Mouse (Mus musculus): ENCODE results near the gene Mroh8. TPM values are rescaled to one million over a fixed set of nuclear protein-coding genes. Genes with fewer than 3 reads are reported as not detected.

Mroh8 gene
- 0.50 and 0.74 TPM in 2 replicates for polyA plus RNA-seq (2015; fragmentation: Nextera tagmentation; extraction: Ambion mirVana)

DNA sequence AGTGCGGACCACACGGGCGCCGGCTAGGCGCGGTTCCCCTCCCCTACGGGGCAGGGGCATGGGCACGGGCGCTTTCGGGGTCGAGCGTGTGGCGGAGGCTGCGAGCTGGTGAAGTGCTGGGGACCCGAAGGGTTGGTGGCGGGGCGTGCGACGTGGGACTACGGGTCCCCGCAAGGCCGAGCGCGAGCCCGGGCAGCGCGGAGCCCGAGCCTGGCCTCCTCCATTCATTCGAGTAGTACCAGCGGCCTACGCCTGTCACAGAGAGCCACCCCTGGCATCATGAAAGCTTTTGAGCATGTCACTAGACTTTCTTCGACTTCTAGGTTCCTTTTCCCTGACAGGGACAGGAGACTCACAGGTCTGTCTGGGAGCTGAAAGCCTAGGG is at the start of gene Mroh8:
TSS of gene Mroh8 (minus strand) at position 134 of the 385 bp plus-strand sequence.
- Histone ChIP-seq H3K4me2 (peak within 1 kb of the TSS; percentile 57), H3K27me3 (replicated peaks) (no peaks in the 10 kb centered on the region), H3K36me3 (replicated peaks) (0 out of 2 replicates have a peak, but pooled peaks cover 5% of the 10 kb centered on the region), H3K4me3 (peak within 1 kb of the TSS; percentile 73), H3K9ac (peak within 1 kb of the TSS; percentile 78), H3K27ac (peak within 1 kb of the TSS; percentile 95), H3K4me1 (peaks cover 23% of the 10 kb centered on the region), H3K9me3 (no peaks in the 10 kb centered on the region)
- ATAC-seq (replicated peaks) = peak; percentile 71
- under 1% methylated on average over 32 of the region's 32 CpGs for WGBS

DNA sequence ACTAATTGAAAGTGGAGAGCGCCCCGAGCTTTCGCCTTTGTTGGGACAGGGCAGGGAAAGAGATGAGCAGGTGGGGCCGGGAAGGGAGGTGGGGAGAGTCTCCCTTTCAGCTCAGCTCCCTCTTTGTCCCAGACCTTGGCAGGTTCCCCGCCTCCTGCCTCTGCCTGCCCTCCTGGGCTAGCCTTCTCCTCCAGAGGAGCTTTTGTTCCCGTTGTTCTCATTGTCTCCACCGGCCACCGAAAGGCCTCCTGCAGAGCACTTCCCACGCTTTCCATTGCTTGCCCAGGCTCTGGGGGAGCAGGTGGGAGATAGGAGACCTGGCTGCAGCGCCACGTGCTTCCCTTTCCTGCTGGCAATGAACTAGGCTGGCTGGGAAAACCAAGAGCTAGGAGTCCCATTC is 49.2 kb upstream of the Mroh8 start:
- H3K36me3 ChIP-seq (replicated peaks) = peaks cover 17% of the 10 kb centered on the region
- no peaks in the 10 kb centered on the region for H3K27me3 ChIP-seq (replicated peaks)
- peaks cover 22% of the 10 kb centered on the region for H3K4me1 ChIP-seq
- H3K27ac ChIP-seq = peak overlapping the region; percentile 58
- WGBS = 4% methylated on average over 11 of the region's 11 CpGs
- H3K9ac ChIP-seq = no peak overlapping the region
- H3K4me2 ChIP-seq = no peak overlapping the region
- ATAC-seq (replicated peaks) = peak; percentile 83
- H3K4me3 ChIP-seq = no peak overlapping the region
- no peaks in the 10 kb centered on the region for H3K9me3 ChIP-seq

DNA sequence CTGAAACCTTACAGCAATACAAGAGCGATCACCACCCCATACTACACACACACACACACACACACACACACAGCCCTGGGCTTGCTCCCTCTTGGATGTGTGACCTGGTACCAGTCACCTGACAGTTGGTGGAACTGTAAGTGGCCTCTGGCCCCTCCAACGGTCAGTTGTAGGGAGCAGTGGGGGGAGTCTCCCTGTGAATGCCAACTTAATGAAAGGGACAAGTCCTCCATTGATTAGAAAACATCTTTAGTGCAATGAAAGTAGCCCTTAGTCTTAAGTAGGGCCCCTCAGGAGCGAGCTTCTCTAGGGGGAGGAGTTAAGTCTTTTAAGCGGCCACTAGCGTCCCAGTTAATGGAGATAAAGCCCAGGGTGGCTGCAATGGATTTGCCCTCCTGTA is 48.8 kb upstream of the Mroh8 start:
- 14% methylated on average over 5 of the region's 5 CpGs for WGBS

DNA sequence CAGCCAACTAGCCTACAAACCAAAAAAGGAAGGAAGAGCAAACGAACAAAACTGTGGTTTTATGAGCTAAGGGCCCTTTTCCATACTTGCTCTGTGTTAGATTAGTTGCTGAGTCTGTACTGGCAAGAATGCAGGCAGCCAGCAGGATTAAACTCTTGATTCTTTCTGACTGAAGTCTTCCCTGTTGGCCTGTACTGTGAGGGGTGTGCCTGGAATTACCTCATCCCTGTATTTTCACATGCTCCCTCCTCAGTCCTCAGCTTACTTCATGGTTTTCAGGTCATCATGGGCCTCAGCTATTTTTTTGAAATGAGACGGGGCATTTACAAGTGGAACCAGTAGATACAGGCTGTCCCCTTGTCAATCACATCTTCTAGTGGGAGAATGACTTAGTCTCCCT is 45.9 kb upstream of the Mroh8 start:
- Histone ChIP-seq H3K9me3 (no peaks in the 10 kb centered on the region), H3K4me1 (peaks cover 35% of the 10 kb centered on the region), H3K9ac (no peak overlapping the region), H3K36me3 (replicated peaks) (peaks cover 44% of the 10 kb centered on the region), H3K4me3 (no peak overlapping the region), H3K27me3 (replicated peaks) (no peaks in the 10 kb centered on the region), H3K27ac (no peak overlapping the region), H3K4me2 (no peak overlapping the region)
- WGBS = 80% methylated on average over 2 of the region's 2 CpGs
- no peak for ATAC-seq (replicated peaks)

More for the DNA sequence above, 48.8 kb upstream of the Mroh8 start:
- Histone ChIP-seq H3K27me3 (replicated peaks) (no peaks in the 10 kb centered on the region), H3K27ac (peak overlapping the region; percentile 58), H3K9ac (no peak overlapping the region), H3K9me3 (no peaks in the 10 kb centered on the region), H3K4me3 (no peak overlapping the region), H3K4me2 (no peak overlapping the region), H3K4me1 (peaks cover 22% of the 10 kb centered on the region), H3K36me3 (replicated peaks) (peaks cover 22% of the 10 kb centered on the region)
- ATAC-seq (replicated peaks) = peak; percentile 51

DNA sequence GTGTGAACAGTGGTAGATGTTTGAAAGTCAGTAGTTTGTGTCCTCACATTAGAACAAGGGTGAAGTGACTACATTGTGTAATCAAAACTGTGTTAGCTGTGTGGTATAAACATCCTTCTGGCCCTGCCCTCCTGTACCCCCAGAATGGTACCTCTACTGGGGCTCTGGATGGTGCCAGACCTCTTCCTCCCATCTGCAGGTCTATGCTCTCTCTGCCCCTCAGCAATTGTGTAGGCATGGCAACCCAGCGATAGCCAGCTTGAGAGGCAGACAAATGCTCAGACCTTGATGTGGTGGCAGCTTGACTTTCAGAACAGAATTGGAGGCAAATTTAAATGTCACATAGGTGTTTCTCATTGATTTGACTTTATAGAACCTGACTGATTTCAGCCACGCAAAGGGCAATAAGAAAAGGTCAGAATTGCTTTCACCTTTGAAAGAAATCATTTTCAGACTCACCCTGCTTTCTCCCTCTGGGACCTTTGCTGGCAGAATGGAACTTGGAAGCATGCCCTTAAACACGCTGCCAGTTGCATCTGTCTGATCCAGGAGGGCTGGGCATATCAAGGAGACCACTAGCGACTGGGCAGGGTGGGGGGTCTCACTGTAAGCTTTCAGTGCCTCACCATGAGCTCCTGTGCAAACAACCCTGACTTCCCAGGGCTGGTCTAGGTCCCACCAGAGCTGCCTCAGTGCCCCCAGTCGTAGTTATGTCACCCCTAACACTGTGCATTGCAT is 42.8 kb upstream of the Mroh8 start:
- Histone ChIP-seq H3K4me1 (peaks cover 17% of the 10 kb centered on the region; the same call in 1 of the 2 replicates), H3K4me3 (no peak overlapping the region), H3K9me3 (no peaks in the 10 kb centered on the region), H3K27ac (peak overlapping the region; percentile 63), H3K4me2 (no peak overlapping the region), H3K36me3 (replicated peaks) (peaks cover 53% of the 10 kb centered on the region), H3K27me3 (replicated peaks) (no peaks in the 10 kb centered on the region), H3K9ac (no peak overlapping the region)
- 65% methylated on average over 5 of the region's 5 CpGs for WGBS
- ATAC-seq (replicated peaks) = no peak

DNA sequence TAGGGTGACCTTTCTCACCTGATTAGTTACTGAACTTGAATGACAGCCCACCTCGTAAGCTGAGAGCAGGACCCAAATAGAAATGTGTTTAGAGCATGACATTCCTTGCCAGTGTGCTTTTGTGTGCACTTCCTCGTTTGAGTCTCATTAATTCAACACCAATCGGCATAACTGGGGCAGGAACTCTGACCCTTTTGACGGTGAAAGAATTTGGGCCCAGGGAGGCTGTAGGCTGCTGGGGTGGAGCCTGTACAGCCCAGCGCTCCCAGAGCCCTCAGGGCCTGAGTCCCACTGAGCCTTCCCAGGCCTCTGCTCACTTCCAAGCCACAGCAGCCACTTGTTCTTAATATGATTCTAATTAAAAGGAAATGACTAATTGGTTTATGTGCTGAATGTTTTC is 41.5 kb upstream of the Mroh8 start:
- Histone ChIP-seq H3K27ac (peak overlapping the region; percentile 45), H3K36me3 (replicated peaks) (peaks cover 45% of the 10 kb centered on the region), H3K4me2 (no peak overlapping the region), H3K4me3 (no peak overlapping the region), H3K27me3 (replicated peaks) (no peaks in the 10 kb centered on the region), H3K9me3 (no peaks in the 10 kb centered on the region), H3K4me1 (peaks cover 24% of the 10 kb centered on the region; the same call in 1 of the 2 replicates), H3K9ac (no peak overlapping the region)
- 31% methylated on average over 5 of the region's 5 CpGs for WGBS
- ATAC-seq (replicated peaks) = no peak

DNA sequence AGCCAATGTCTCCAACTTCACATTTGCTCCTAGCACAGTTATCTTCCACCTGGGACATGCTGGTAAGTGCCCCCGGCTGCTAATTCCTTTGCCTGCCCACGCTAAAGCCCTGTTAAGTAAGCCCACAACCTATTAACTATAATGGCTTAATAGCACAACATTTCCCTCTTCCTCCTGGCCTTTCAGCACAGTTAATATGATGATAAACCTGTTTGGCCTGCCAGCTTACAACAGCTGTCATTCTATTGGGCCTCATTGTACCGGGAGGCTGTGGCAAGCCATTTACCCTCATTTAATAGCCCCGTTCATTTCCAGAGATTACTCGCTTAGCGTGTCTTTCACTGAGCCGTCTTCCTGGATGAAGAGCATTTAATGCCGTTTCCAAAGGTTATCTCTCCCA is 40.8 kb upstream of the Mroh8 start:
- H3K27ac ChIP-seq = peak overlapping the region; percentile 45; the same call in 1 of the 2 replicates
- no peak overlapping the region for H3K4me3 ChIP-seq
- peaks cover 41% of the 10 kb centered on the region for H3K36me3 ChIP-seq (replicated peaks)
- 68% methylated on average over 8 of the region's 8 CpGs for WGBS
- H3K4me2 ChIP-seq = no peak overlapping the region
- H3K4me1 ChIP-seq = peaks cover 24% of the 10 kb centered on the region; the same call in 1 of the 2 replicates
- H3K27me3 ChIP-seq (replicated peaks) = no peaks in the 10 kb centered on the region
- no peak for ATAC-seq (replicated peaks)
- H3K9me3 ChIP-seq = no peaks in the 10 kb centered on the region
- no peak overlapping the region for H3K9ac ChIP-seq

DNA sequence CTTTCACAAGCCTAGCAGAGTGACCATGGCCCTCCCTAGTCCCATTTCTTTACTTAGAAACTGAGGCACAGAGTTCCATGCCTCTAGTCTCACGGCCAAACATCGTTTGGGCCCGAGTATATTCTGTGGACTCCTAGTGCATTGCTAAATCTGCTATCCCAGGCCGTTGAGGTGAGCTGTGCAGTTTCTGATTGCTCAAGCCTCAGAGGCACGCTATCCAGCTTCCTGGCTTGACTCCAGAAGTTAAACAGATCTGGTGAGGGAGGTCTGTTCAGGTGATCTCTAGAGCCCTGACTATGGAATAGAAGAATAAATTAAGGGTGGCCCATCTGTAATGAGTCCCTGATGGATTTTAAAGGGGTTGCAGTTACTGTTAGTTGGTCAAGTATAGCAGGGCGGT is 37.9 kb upstream of the Mroh8 start:
- H3K4me2 ChIP-seq = no peak overlapping the region
- H3K4me1 ChIP-seq = peaks cover 44% of the 10 kb centered on the region
- no peak overlapping the region for H3K9ac ChIP-seq
- 88% methylated on average over 6 of the region's 6 CpGs for WGBS
- ATAC-seq (replicated peaks) = no peak
- H3K36me3 ChIP-seq (replicated peaks) = peaks cover 23% of the 10 kb centered on the region
- H3K4me3 ChIP-seq = no peak overlapping the region
- H3K27me3 ChIP-seq (replicated peaks) = no peaks in the 10 kb centered on the region
- no peaks in the 10 kb centered on the region for H3K9me3 ChIP-seq
- no peak overlapping the region for H3K27ac ChIP-seq

DNA sequence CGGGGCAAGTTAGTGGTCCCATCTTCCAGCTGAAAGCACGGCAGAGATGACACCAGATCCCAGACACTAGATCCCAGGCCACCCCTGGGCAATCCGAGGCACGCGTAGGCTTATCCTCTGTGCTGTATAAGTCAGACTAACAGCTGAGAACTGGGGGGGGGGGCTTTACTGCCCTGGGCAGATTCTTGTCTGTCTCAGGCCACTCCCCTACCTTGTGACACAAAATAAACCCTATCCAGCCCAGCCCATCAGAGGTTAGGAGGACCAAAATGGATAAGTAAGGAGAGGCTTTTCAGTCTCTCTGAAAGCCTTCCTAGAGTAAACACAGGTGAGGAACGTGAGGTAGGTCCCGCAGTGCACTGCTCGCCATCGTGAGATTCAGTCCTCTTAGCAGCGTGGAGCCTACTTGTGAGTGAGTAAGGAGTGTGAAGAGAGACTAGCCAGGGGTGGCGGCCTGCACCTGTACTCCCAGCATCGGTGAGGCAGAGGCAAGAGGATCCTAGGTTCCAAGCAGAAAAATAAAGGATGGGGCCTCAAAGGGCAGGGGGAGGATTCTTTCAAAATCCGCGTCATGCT is 37.1 kb upstream of the Mroh8 start:
- 77% methylated on average over 14 of the region's 14 CpGs for WGBS
- Histone ChIP-seq H3K9ac (no peak overlapping the region), H3K27ac (0 out of 2 replicates have a peak overlapping the region, but pooled peaks have one; percentile 76), H3K36me3 (replicated peaks) (peaks cover 18% of the 10 kb centered on the region), H3K4me2 (no peak overlapping the region), H3K4me1 (peaks cover 39% of the 10 kb centered on the region), H3K4me3 (no peak overlapping the region), H3K27me3 (replicated peaks) (no peaks in the 10 kb centered on the region), H3K9me3 (no peaks in the 10 kb centered on the region)
- no peak for ATAC-seq (replicated peaks)

DNA sequence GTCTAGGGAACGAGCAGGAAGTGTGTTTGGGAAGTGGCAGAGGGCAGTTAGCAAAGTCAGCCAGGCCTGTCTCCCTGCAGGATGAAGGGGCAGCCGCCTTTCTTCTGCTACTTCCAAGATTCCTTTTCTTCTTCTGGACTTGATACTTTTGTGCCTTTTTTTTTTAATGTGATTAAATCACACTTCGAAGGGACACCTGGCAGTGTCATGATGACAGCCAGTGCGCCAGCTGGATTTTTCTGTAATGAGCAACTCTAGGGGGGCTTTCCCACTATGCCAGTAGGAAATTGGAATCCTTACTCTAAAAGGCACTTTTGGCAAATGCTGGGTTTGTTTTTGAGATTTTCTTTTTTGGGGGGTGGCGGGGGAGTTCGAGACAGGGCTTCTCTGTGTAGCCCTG is 36.1 kb upstream of the Mroh8 start:
- ATAC-seq (replicated peaks) = no peak

DNA sequence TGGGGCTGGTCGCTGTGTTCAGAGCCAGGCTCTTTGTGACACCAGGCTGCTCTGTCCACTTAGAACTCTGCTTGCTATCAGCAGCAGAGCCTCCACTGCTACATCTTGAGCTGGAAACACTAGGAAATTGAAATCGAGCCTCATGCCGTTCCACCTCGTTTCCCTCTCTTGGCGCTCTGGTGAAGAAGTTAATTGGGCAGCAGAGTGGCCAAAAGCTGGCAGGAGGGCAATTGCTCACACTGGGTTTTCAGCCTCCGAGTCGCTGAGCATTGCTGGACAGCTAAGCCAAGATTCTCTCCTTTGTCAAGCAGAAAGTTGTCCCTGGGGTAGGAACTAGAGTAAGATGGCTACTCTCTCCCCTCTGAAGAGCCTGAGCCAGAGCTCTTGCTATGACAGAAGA is 35.0 kb upstream of the Mroh8 start:
- H3K36me3 ChIP-seq (replicated peaks) = peaks cover 26% of the 10 kb centered on the region

More for the DNA sequence above, 36.1 kb upstream of the Mroh8 start:
- WGBS = 85% methylated on average over 6 of the region's 6 CpGs
- Histone ChIP-seq H3K9ac (no peak overlapping the region), H3K36me3 (replicated peaks) (peaks cover 22% of the 10 kb centered on the region), H3K27me3 (replicated peaks) (no peaks in the 10 kb centered on the region), H3K9me3 (no peaks in the 10 kb centered on the region), H3K4me2 (no peak overlapping the region), H3K4me1 (peaks cover 35% of the 10 kb centered on the region), H3K27ac (peak overlapping the region; percentile 76; the same call in 1 of the 2 replicates), H3K4me3 (no peak overlapping the region)

DNA sequence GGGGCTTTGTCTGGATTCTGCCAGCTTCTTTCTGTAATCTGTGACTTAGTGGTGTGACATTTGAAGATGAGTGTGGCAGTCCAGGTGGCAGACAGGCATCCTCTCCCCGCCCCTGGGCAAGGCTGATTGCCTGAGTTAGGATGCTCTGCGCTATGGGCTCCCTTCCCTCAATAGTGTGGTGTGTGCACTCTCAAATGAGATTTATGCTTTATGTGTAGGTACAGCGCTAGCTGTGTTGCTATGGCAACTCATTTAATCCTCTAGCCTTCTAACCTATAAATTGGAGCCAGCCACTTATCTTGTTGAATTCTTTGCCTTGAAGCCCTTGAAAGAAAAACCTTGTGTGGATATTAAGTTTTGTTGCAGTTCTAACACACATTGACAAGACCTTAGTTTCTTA is 34.4 kb upstream of the Mroh8 start:
- Histone ChIP-seq H3K4me2 (no peak overlapping the region), H3K36me3 (replicated peaks) (peaks cover 26% of the 10 kb centered on the region), H3K4me3 (no peak overlapping the region), H3K27me3 (replicated peaks) (no peaks in the 10 kb centered on the region), H3K9me3 (no peaks in the 10 kb centered on the region), H3K27ac (peak overlapping the region; percentile 76), H3K4me1 (peaks cover 35% of the 10 kb centered on the region), H3K9ac (no peak overlapping the region)
- WGBS = 34% methylated on average over 3 of the region's 3 CpGs
- ATAC-seq (replicated peaks) = peak; percentile 87

More for the DNA sequence above, 35.0 kb upstream of the Mroh8 start:
- ATAC-seq (replicated peaks) = 0 out of 2 replicates have a peak, but pooled peaks have one; percentile 13
- WGBS = 63% methylated on average over 7 of the region's 7 CpGs
- Histone ChIP-seq H3K4me3 (no peak overlapping the region), H3K9me3 (no peaks in the 10 kb centered on the region), H3K27ac (peak overlapping the region; percentile 76), H3K27me3 (replicated peaks) (no peaks in the 10 kb centered on the region), H3K4me2 (no peak overlapping the region), H3K4me1 (peaks cover 35% of the 10 kb centered on the region), H3K9ac (no peak overlapping the region)

Data from midbrain, embryonic 15.5 days (tissue).